Mouse (Mus musculus) layer of hippocampus, adult 9-10 months (tissue): ENCODE measurements at regions not wholly inside any gene's neighbourhood (a gene's known extent, or its start where the extent isn't known, plus 50 kb on each side); places are given as distances from the start of the nearest gene placed in this dataset.
A peak's percentile ranks its signal among the peaks of the same experiment; 100 is the strongest.

ENCODE experiments used
- DNase-seq: peaks from one replicate; pipeline ENCODE4 v3.0.0; 2022; ENCODE audit warnings: low spot score

- DNase-seq, result no peak
Measured at GRCm38 (mm10) chr4:140401632-140402031, 155.0 kb upstream of the Igsf21 start.

- DNase-seq, result no peak
Measured at GRCm38 (mm10) chr4:140396548-140396947, 150.0 kb upstream of the Igsf21 start.

- no peak for DNase-seq
Measured at GRCm38 (mm10) chr4:140392290-140392689, 145.7 kb upstream of the Igsf21 start.

- DNase-seq, result no peak
Measured at GRCm38 (mm10) chr4:140390684-140391234, 144.2 kb upstream of the Igsf21 start.

GRCm38 (mm10) chr4:140385686-140386085 is 139.1 kb upstream of the Igsf21 start:
- no peak for DNase-seq

GRCm38 (mm10) chr4:140385226-140385625 is 138.6 kb upstream of the Igsf21 start:
- DNase-seq, result no peak

GRCm38 (mm10) chr4:140383596-140383995 is 137.0 kb upstream of the Igsf21 start:
- no peak for DNase-seq

- no peak for DNase-seq
Measured at GRCm38 (mm10) chr4:140380733-140381132, 134.1 kb upstream of the Igsf21 start.

GRCm38 (mm10) chr4:140377941-140378340 is 131.4 kb upstream of the Igsf21 start:
- DNase-seq, result no peak

GRCm38 (mm10) chr4:140372586-140373325 is 126.2 kb upstream of the Igsf21 start:
- DNase-seq, result no peak

GRCm38 (mm10) chr4:140371426-140372213 is 125.0 kb upstream of the Igsf21 start:
- DNase-seq, result peak; percentile 33

- no peak for DNase-seq
Measured at GRCm38 (mm10) chr4:140366975-140367680, 120.5 kb upstream of the Igsf21 start.

GRCm38 (mm10) chr4:140358846-140359245 is 112.3 kb upstream of the Igsf21 start:
- DNase-seq, result no peak

GRCm38 (mm10) chr4:140358103-140358502 is 111.5 kb upstream of the Igsf21 start:
- DNase-seq, result no peak

GRCm38 (mm10) chr4:140355144-140355550 is 108.6 kb upstream of the Igsf21 start:
- no peak for DNase-seq

GRCm38 (mm10) chr4:140348802-140349201 is 102.2 kb upstream of the Igsf21 start:
- no peak for DNase-seq

- no peak for DNase-seq
Measured at GRCm38 (mm10) chr4:140330138-140330537, 83.6 kb upstream of the Igsf21 start.

- DNase-seq, result no peak
Measured at GRCm38 (mm10) chr4:140326706-140327440, 80.3 kb upstream of the Igsf21 start.

GRCm38 (mm10) chr4:140325677-140326052 is 79.1 kb upstream of the Igsf21 start:
- DNase-seq, result no peak

- no peak for DNase-seq
Measured at GRCm38 (mm10) chr4:140324971-140325676, 78.5 kb upstream of the Igsf21 start.
